Mouse (Mus musculus) liver, adult 2 months (tissue): Measurements from ENCODE around the gene Lrit2.

Experiments used
- CTCF ChIP-seq: fragments of 200-500 bp; IDR thresholded peaks from 2 replicates; pipeline ENCODE4 v1.5.1; 2011; ENCODE audit warnings: low read depth, low read length, control low read depth
- POLR2A ChIP-seq: fragments of 200-500 bp; IDR thresholded peaks from 2 replicates; pipeline ENCODE4 v1.6.1; 2011; ENCODE audit warnings: low read length, control low read depth; ENCODE audit not compliant: insufficient read depth; ENCODE audit errors: extremely low read depth

DNA sequence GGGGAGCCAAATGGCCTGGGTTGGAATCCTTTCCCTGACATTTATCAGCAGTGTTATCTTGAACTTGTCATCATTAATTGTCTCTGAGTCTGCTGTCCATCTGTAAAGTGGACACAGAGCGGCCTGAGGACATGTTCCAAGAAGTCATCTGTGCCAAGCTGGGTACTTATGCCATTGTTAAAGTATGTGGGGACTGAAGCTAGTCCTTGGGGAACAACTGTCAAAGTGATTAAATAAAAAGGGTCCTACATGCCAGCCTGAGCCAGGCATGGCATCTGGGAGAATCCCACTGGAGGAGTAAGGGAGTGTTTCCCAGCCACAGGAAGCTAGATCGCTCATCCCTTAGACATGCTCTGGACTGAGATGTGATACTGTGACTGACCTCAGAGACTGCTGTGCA, 42.7 kb downstream of the Lrit2 start:
- TF ChIP-seq CTCF: no peak
- no peak for TF ChIP-seq POLR2A
